Mouse (Mus musculus): Measurements from ENCODE around the gene Cdk5r1. TPM values are rescaled to one million over a fixed set of nuclear protein-coding genes. Genes with fewer than 3 reads are reported as not detected.

The Cdk5r1 gene
- polyA plus RNA-seq, 1 experiment from 2014 or later = 0.33 TPM

DNA sequence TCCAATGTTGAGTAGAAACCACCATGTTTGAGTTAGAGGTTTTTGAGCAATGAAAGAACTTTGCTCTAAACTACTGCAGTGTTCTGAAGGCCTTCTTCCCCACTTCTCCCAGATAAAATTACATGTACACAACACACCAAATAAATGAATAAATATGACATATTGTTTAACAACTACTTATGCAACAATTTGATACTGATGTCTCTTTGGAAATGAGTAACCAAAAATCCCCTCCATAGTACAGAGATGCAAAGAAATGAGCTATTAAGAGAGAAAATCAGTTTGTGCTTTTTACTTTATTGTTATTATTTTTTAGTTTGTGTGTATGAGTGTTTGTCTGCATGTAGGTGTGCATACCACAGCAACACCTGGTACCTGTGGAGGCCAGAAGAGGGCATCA lies 29.7 kb downstream of the Cdk5r1 start:
- Histone ChIP-seq H3K27me3 (no peaks in the 10 kb centered on the region), H3K4me2 (no peak overlapping the region), H3K4me1 (replicated peaks) (peaks cover 11% of the 10 kb centered on the region; the same call in 1 of the 2 replicates), H3K27ac (replicated peaks) (no peak overlapping the region), H3K9ac (no peak overlapping the region), H3K9me3 (replicated peaks) (no peaks in the 10 kb centered on the region), H3K36me3 (replicated peaks) (no peaks in the 10 kb centered on the region), H3K4me3 (replicated peaks) (no peak overlapping the region)
- no peak for ATAC-seq (ENCODE audit: insufficient read depth)

DNA sequence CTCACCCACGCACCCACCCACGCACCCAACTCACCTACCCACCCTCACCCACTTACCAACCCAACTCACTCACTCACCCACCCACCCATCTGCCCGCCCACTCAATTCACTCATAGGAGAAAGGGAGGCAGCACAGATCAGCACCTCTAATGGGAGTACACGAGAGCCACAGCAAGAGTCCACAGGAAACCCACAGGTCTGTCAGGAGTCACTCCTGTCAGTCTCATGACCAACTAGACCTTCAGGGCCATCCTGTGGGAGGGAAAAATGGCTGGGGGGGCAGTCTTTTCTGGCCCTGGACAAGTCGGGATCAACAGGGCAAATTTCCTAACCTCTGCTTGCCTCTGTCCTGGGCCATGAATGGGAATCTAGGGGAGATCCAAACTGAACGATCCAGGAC lies 31.0 kb downstream of the Cdk5r1 start:
- no peak for ATAC-seq (ENCODE audit: insufficient read depth)
- no peaks in the 10 kb centered on the region for H3K9me3 ChIP-seq (replicated peaks)
- no peak overlapping the region for H3K9ac ChIP-seq
- H3K27me3 ChIP-seq = no peaks in the 10 kb centered on the region
- no peak overlapping the region for H3K4me2 ChIP-seq
- H3K27ac ChIP-seq (replicated peaks) = no peak overlapping the region
- H3K36me3 ChIP-seq (replicated peaks) = no peaks in the 10 kb centered on the region
- H3K4me1 ChIP-seq (replicated peaks) = peaks cover 11% of the 10 kb centered on the region; the same call in 1 of the 2 replicates
- H3K4me3 ChIP-seq (replicated peaks) = no peak overlapping the region
- 58% methylated on average over 6 of the region's 6 CpGs for WGBS (ENCODE audit: insufficient replicate concordance)

DNA sequence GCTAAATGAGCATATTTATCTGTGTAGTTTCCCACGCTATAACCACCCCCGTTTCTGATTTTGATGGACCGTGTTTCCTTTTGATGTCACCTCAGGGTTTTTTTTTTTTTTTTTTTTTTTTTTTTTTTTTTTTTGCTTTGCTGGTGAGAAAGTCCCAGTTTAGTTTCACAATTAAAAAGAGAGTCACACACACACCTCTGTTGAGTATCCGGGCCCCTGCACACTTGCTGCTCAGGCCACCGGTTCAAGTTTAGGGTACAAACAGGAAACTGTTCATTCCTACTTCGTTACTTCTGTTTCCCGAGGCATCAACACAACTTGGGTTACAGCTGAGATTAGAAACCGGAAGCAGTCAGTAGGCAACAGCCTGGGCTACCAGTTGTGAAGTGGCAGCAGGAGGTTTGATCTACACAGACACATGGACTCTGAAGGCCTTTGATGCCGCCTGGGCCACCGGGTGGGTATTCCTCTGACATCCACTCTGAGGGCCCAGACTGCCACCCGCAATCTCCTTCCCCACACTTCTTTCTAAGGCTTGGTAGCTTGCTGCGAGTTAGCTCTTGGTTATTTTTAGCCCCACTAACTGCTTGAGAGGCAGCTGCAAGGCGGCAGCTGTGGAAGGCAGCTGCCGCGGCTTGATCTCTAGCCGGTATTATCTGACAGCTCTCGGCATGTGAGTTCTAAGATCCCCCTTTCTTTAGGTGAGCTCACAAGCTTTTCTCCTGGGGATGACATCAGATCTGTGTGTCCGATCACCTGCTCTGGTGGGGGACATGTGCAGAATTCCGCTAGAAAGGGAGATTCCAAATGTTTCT lies 31.7 kb downstream of the Cdk5r1 start:
- Histone ChIP-seq H3K27ac (replicated peaks) (0 out of 2 replicates have a peak overlapping the region, but pooled peaks have one; percentile 24), H3K9me3 (replicated peaks) (no peaks in the 10 kb centered on the region), H3K4me2 (no peak overlapping the region), H3K4me3 (replicated peaks) (no peak overlapping the region), H3K36me3 (replicated peaks) (no peaks in the 10 kb centered on the region), H3K27me3 (no peaks in the 10 kb centered on the region), H3K9ac (no peak overlapping the region), H3K4me1 (replicated peaks) (peaks cover 11% of the 10 kb centered on the region; the same call in 1 of the 2 replicates)
- no peak for ATAC-seq (ENCODE audit: insufficient read depth)
- 16% methylated on average over 19 of the region's 19 CpGs for WGBS (ENCODE audit: insufficient replicate concordance)

DNA sequence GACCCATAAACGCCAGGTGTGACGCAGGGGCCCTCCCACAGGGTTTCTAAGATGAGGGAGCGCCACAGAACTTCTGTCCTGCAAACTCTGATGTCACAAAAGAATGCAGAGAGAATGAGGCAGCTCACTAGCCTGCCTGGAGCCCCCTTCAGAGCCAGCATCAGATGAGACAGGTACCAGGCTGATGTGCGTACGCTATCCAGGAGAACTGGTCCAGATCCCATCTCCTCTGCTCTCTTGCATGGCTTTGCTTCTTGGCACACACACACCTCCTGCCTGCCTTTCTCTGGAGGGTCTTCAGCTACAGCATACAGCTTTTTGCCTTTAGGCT lies 32.3 kb downstream of the Cdk5r1 start:
- Histone ChIP-seq H3K4me3 (replicated peaks) (no peak overlapping the region), H3K27me3 (no peaks in the 10 kb centered on the region), H3K4me2 (no peak overlapping the region), H3K27ac (replicated peaks) (0 out of 2 replicates have a peak overlapping the region, but pooled peaks have one; percentile 24), H3K36me3 (replicated peaks) (no peaks in the 10 kb centered on the region), H3K9me3 (replicated peaks) (no peaks in the 10 kb centered on the region), H3K9ac (no peak overlapping the region), H3K4me1 (replicated peaks) (peaks cover 11% of the 10 kb centered on the region; the same call in 1 of the 2 replicates)
- no peak for ATAC-seq (ENCODE audit: insufficient read depth)
- WGBS (ENCODE audit: insufficient replicate concordance) = 73% methylated on average over 5 of the region's 5 CpGs

DNA sequence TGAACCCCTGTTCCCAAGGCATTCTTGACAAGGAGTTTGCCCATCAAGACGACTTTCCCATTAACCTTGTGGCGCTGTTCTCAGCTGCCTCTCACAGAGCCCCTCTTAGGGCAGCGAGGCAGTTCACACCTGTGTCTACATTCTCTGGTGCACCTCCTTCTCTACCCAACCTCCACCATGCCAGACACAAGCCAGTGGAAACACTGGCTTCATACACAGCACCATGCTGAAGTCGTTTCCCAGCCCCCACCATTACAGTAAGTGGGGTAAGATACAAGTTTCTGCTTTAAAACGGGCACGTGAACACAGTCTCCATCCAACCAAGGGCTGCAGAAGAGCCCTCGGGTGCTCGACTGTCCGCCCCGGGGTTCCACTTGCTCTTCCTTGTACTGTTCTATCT lies 33.3 kb downstream of the Cdk5r1 start:
- Histone ChIP-seq H3K4me3 (replicated peaks) (no peak overlapping the region), H3K4me1 (replicated peaks) (peaks cover 7% of the 10 kb centered on the region; the same call in 1 of the 2 replicates), H3K27ac (replicated peaks) (no peak overlapping the region), H3K9ac (no peak overlapping the region), H3K36me3 (replicated peaks) (no peaks in the 10 kb centered on the region), H3K27me3 (no peaks in the 10 kb centered on the region), H3K9me3 (replicated peaks) (no peaks in the 10 kb centered on the region), H3K4me2 (no peak overlapping the region)
- 76% methylated on average over 10 of the region's 10 CpGs for WGBS (ENCODE audit: insufficient replicate concordance)
- no peak for ATAC-seq (ENCODE audit: insufficient read depth)

DNA sequence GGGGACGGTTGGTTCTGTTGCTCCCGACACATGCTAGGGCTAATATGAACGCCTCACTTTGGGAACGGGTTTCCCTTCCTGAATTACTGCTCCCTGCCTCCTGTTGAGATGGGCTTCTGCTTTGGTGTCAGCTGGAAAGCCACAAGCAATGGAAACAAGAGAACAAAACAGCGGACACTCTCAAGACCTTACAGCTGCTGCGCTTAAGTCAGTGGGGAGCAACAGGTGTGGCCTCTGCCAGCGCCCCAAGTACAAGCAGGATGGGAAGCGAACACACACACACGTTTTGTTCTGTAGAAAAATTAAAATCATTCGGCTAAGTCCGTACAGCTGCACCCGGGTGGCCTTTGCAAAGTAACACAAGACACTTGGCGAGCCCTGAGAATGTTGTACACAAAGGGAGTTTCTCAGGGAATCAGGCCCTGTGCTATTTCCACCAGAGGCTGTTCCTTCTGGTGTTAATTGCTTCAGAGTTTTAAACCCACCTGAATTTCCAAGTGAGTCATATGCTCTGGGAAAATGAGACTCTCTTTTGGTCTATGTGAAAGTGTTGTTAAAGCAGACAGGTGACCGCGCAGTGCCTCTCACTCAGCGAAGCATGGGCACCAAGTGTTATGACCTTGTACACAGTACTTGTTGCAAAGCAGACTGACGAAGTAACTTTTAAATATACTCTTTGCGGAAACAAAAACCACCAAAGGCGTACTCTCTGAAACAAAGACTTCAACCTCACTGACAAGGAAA lies 35.7 kb downstream of the Cdk5r1 start:
- 74% methylated on average over 19 of the region's 19 CpGs for WGBS (ENCODE audit: insufficient replicate concordance)
- Histone ChIP-seq H3K27ac (replicated peaks) (no peak overlapping the region), H3K27me3 (no peaks in the 10 kb centered on the region), H3K4me1 (replicated peaks) (peaks cover 7% of the 10 kb centered on the region; the same call in 1 of the 2 replicates), H3K36me3 (replicated peaks) (no peaks in the 10 kb centered on the region), H3K9ac (no peak overlapping the region), H3K9me3 (replicated peaks) (no peaks in the 10 kb centered on the region), H3K4me3 (replicated peaks) (no peak overlapping the region), H3K4me2 (no peak overlapping the region)
- ATAC-seq (ENCODE audit: insufficient read depth) = no peak

DNA sequence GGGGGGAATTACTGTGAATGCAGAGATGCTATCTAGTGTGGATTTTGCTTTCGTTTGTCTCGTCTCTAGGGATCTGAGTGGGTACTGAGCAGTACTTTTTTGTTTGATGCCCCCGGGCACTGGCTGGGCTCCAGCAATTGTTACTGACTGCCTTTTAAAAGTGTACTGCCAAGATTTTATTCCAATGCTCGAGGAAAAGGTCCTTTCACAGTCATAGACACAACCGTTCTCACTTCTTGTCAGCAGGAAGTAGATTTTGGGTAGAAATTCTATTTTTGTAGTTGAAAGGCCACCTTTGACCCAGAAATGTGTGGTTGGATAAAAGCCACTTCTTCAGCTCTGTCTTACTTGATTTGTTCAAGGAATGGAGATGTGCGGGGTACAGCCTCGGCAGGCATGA lies 37.0 kb downstream of the Cdk5r1 start:
- 43% methylated on average over 7 of the region's 7 CpGs for WGBS (ENCODE audit: insufficient replicate concordance)
- ATAC-seq (ENCODE audit: insufficient read depth) = no peak
- no peak overlapping the region for H3K27ac ChIP-seq (replicated peaks)
- H3K4me3 ChIP-seq (replicated peaks) = no peak overlapping the region
- H3K9ac ChIP-seq = no peak overlapping the region
- no peaks in the 10 kb centered on the region for H3K36me3 ChIP-seq (replicated peaks)
- no peak overlapping the region for H3K4me2 ChIP-seq
- peaks cover 4% of the 10 kb centered on the region; the same call in 1 of the 2 replicates for H3K4me1 ChIP-seq (replicated peaks)
- H3K9me3 ChIP-seq (replicated peaks) = no peaks in the 10 kb centered on the region
- H3K27me3 ChIP-seq = no peaks in the 10 kb centered on the region

DNA sequence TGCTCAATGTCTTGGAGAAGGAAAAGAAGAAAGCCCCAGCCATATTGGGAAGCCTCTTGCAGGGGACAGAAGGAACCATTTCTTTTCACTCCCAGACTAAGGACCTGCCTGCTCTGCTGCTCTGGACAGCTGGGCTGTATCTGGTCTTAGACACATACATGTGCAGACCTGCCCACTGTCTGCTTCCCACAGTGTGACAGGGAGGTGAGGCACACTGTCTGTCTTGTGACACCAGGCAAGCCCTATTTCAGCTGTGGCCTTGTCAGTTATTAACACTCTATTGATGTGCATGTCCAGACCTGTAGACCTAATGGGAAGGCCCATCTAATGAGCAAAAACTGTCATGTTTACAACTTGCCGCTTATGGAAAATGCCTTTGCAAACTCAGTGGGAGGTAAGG lies 38.5 kb downstream of the Cdk5r1 start:
- Histone ChIP-seq H3K4me3 (replicated peaks) (no peak overlapping the region), H3K9ac (no peak overlapping the region), H3K4me2 (no peak overlapping the region), H3K36me3 (replicated peaks) (no peaks in the 10 kb centered on the region), H3K4me1 (replicated peaks) (no peaks in the 10 kb centered on the region), H3K27me3 (no peaks in the 10 kb centered on the region), H3K27ac (replicated peaks) (no peak overlapping the region), H3K9me3 (replicated peaks) (no peaks in the 10 kb centered on the region)
- WGBS (ENCODE audit: insufficient replicate concordance) = 89% methylated on average over 1 of the region's 1 CpGs
- no peak for ATAC-seq (ENCODE audit: insufficient read depth)

DNA sequence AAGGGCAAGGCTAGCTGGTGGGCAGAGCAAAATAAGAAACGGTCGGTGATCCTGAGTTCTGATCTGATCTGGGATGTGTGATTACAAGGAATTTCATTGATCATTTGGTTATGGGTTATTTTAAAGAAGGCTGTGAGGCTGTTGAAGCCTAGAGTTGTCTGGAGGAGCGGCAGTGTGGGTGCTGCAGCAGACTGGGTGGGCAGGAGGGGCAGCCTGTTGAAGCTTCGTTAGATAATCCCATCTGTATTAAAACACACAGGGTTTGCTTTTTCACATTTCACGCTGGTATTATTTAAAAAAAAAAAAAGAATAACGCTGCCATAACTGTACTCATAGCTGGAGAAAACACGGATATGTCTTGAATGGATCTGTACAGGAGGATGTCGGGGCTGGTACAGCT lies 39.1 kb downstream of the Cdk5r1 start:
- H3K9ac ChIP-seq = no peak overlapping the region
- WGBS (ENCODE audit: insufficient replicate concordance) = 65% methylated on average over 8 of the region's 8 CpGs
- H3K4me3 ChIP-seq (replicated peaks) = no peak overlapping the region
- H3K27ac ChIP-seq (replicated peaks) = no peak overlapping the region
- H3K4me2 ChIP-seq = no peak overlapping the region
- H3K36me3 ChIP-seq (replicated peaks) = no peaks in the 10 kb centered on the region
- ATAC-seq (ENCODE audit: insufficient read depth) = no peak
- no peaks in the 10 kb centered on the region for H3K9me3 ChIP-seq (replicated peaks)
- H3K4me1 ChIP-seq (replicated peaks) = no peaks in the 10 kb centered on the region
- H3K27me3 ChIP-seq = no peaks in the 10 kb centered on the region

DNA sequence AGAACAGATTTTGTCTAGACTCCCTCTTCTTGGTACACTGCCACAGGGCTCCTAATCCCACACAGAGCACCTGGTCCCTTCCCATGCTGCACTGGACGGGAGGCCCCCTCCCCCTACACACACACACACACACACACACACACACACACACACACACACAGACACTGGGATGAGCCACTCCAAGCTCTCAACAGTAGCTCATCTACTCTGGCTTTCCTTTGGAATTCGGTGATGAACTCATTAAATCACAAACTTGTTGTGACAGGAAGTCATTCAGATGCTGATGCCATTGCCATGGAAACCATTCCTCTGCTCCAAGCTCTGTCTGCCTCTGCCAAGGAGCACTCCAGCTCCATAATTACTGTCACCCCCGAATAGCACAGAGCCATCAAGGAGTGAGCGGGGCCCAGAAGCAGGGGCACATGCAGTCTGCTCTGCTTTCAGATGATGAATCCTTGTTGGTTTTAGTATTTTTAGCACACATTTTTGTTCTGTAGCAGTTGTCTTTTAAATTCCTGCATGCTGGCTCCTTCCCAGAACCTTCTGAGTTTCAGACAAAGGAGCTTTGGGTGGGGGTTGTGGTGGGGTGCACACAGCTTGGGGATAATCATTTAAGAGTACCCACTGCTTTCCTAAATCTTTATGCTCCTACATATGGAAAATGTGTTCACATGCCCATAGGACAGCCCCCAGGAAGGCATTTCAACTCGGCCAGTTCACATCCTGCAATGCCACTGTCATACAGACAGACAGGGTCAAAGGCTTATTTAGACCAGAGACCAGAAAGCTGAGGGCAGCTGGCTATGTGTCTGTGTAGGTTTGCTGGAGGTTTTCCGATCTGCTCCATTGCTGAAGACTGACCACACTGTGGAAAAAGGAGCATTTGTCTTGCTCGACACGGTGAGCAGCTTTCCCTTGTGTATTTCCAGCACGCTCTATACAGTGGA lies 41.9 kb downstream of the Cdk5r1 start:
- Histone ChIP-seq H3K9me3 (replicated peaks) (no peaks in the 10 kb centered on the region), H3K9ac (no peak overlapping the region), H3K4me3 (replicated peaks) (no peak overlapping the region), H3K27ac (replicated peaks) (no peak overlapping the region), H3K36me3 (replicated peaks) (no peaks in the 10 kb centered on the region), H3K27me3 (no peaks in the 10 kb centered on the region), H3K4me2 (no peak overlapping the region), H3K4me1 (replicated peaks) (peaks cover 9% of the 10 kb centered on the region; the same call in 1 of the 2 replicates)
- no peak for ATAC-seq (ENCODE audit: insufficient read depth)
- 48% methylated on average over 9 of the region's 9 CpGs for WGBS (ENCODE audit: insufficient replicate concordance)

DNA sequence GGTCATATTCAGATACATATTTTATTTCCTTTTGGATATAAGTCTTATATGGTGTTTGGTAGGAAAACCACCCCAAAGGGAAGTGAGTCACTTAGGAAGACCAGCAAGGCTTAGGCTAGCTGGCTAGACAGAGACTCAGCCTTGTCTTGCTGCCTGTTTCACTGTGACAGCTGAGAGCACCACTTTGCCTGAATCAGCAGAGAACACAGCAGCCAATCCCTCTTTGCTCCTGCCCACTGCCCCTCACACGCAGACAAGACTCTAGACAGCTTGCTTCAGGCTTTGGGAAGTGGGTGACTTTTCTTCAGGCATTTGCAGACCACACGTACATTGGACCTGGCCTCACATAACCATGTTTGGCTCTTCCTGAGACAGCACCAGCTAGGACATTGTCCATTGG lies 44.3 kb downstream of the Cdk5r1 start:
- 60% methylated on average over 2 of the region's 2 CpGs for WGBS (ENCODE audit: insufficient replicate concordance)
- Histone ChIP-seq H3K9me3 (replicated peaks) (no peaks in the 10 kb centered on the region), H3K4me3 (replicated peaks) (no peak overlapping the region), H3K27ac (replicated peaks) (no peak overlapping the region), H3K9ac (no peak overlapping the region), H3K36me3 (replicated peaks) (no peaks in the 10 kb centered on the region), H3K4me2 (no peak overlapping the region), H3K27me3 (no peaks in the 10 kb centered on the region), H3K4me1 (replicated peaks) (peaks cover 9% of the 10 kb centered on the region)
- no peak for ATAC-seq (ENCODE audit: insufficient read depth)

Measured in liver, embryonic 15.5 days (tissue).